Mouse (Mus musculus): ENCODE measurements at regions not wholly inside any gene's neighbourhood (a gene's known extent, or its start where the extent isn't known, plus 50 kb on each side); places are given as distances from the start of the nearest gene placed in this dataset.

DNA sequence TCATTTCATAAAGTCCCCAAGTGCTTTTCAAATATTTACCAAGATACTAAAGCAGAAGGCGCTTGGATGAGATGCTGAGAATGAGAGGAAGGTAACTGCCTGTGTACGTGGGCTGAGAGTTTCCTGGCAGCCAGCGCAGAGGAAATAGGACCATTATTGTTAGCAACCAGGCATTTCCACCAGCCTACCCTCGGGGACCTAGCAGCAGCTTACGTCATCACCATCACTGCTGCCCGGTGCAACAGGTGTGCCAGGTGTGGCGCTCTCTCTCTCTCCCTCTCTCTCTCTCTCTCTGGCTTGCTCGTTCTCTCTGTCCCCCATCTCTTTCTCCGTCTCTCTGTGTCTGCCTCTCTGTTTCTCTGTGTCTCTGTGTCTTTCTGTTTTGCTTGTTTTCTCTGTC lies 55.1 kb upstream of the Fam222a start:
- peak; percentile 43 for DNase-seq (ENCODE audit: low spot score)

DNA sequence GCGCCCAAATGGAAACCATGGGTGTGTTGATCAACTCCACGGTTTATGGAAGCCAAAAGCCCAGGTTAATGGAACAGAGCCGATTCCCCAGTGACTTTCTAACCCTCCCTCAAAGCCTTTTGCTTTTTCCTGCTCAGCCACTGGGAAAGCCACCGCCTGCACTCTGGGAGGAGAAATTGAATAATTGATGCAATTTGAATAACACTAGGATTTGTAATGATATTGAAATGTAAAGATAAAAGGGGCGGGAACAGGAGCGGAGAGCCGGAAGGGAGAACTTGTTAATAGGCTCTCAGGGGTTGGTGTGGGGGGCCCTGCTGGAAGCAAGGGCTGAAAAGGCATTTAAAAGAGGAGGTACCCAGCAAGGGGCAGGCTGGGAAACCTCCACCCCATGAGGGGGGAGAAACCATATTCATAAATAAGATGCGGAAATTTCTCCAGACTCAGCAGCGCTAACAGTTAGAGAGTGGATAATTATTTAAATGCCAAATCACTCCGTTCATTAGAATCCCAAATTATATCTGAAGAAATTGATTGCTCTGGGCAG lies 53.8 kb upstream of the Fam222a start:
- DNase-seq (ENCODE audit: low spot score): no peak

DNA sequence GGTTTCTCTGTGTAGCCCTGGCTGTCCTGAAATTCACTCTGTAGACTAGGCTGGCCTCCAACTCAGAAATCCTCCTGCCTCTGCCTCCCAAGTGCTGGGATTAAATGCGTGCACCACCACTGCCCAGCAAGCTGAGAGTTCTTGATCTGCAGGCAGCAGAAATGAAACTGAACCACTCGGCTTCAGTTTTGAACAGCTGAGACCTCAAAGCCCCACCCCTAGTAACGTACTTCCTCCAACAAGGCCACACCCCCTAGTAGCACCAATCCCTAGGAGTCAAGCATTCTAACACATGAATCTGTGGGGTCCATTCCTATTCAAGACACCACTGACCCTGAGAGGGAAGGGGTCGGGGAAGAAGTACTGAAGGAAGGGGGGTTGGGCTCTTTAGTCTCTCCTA lies 50.8 kb upstream of the Fam222a start:
- DNase-seq (ENCODE audit: low spot score): no peak

- DNase-seq (ENCODE audit: low spot score): no peak
These were observed 49.8 kb upstream of the Fam222a start for GRCm38 (mm10) chr5:114518012-114518411.

Data from thymus, postnatal 0 days (tissue).